Mouse (Mus musculus) spleen, adult 10 weeks (tissue): ENCODE results near the gene Baz1a. TPM values are rescaled to one million over a fixed set of nuclear protein-coding genes. Genes with fewer than 3 reads are reported as not detected.

ENCODE experiments used
- polyA plus RNA-seq: library from polyadenylated mRNA; stranded (reverse); fragments of 350-450 nt; fragmentation: Illumina TruSeq; extraction: RNeasy Lipid Tissue Mini Kit (QIAGEN cat#74804); gene quantifications from one replicate; pipeline ENCODE4 v1.2.3, GENCODE M21; 2015; ENCODE audit warnings: low replicate concordance; ENCODE audit not compliant: insufficient read depth

Gene Baz1a
- 126 TPM for polyA plus RNA-seq

GRCm38 (mm10) chr12:55013626-55014398 lies at the start of gene Baz1a:
TSS of gene Baz1a (minus strand) at chr12:55014348.

GRCm38 (mm10) chr12:54986052-54986717 lies 28.0 kb downstream of the Baz1a start, which contains the start of gene Gm20403:
TSS of gene Gm20403 (minus strand) at chr12:54986529.

GRCm38 (mm10) chr12:54862606-54863535 lies 151.3 kb downstream of the Baz1a start, which contains the start of gene Cfl2:
TSS of gene Cfl2 (minus strand) at chr12:54862877.

Other genes with a start within 250 kb of the Baz1a start
- 95.2 TPM for gene Snx6, start 218.6 kb downstream of the Baz1a start, polyA plus RNA-seq
- gene Cfl2, start 151.5 kb downstream of the Baz1a start, polyA plus RNA-seq = 65.1 TPM
- not detected for gene Gm20403, start 27.8 kb downstream of the Baz1a start, polyA plus RNA-seq
- 25.8 TPM for gene 2700097O09Rik, start 65.8 kb upstream of the Baz1a start, polyA plus RNA-seq
- 164 TPM for gene Srp54a, start 65.9 kb upstream of the Baz1a start, polyA plus RNA-seq
- not detected for gene Fam177a, start 110.1 kb upstream of the Baz1a start, polyA plus RNA-seq
- 8.9 TPM for gene Srp54b, start 140.8 kb upstream of the Baz1a start, polyA plus RNA-seq
- gene 1700047I17Rik2, start 185.2 kb upstream of the Baz1a start, polyA plus RNA-seq = 24.7 TPM
- 88.2 TPM for gene Srp54c, start 215.8 kb upstream of the Baz1a start, polyA plus RNA-seq